Mouse (Mus musculus) layer of hippocampus, postnatal 36 days (tissue): Measurements from ENCODE around the gene Omt2a. TPM values are rescaled to one million over a fixed set of nuclear protein-coding genes. Genes with fewer than 3 reads are reported as not detected.
"Not testable (repeated sequence)": the region's sequence is repeated elsewhere in the genome, so short reads cannot be mapped to it uniquely, and the experiment has no call there.

Source experiments
- DNase-seq, 2 experiments: peaks; one replicate each; pipeline ENCODE4 v3.0.0; 2022
- total RNA-seq, 2 experiments: library from RNA; stranded (reverse); gene quantifications; 2 replicates each; pipeline ENCODE4 v1.2.3; 2021

Gene Omt2a
- total RNA-seq, result not detected

DNA sequence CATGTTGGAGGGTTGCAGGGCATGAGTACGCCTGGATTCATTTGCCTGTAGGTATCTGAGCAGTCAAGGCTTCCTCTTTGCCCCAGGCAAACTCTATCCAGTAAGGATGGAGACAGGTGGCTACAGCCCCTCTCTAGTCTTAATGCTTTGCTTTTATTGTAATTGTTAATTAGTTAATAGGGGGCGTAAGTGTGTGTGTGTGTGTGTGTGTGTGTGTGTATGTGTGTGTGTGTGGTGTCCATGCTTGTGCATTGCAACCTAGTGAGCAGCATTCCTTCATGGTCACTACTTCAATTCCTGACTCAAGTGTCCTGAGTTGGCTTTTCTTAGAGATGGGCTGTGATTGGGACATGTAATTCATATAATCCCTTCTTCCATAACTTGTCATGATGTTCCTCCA is at the start of gene Omt2a:
Omt2a (minus strand) TSS at position 101 of the 400 bp plus-strand sequence.
- DNase-seq, result no peak

DNA sequence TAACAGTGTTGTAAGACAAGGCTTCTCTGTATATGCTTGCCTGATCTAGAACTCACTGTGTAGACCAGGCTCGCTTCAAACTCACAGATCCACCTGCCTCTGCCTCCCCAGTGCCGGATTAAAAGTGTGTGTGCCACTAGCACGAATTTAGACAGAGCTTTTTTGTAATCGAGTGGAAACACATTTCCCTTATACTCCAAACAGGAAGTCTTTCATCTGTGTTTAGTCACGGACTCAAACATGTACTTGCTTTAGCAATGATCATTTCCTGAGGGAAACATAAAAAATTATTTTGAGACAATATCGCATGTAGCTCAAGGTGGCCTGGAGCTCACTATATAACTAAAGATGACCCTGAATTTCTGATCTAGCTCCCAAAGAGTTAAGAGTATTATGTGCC is 48.8 kb upstream of the Omt2a start:
- DNase-seq, result no peak

DNA sequence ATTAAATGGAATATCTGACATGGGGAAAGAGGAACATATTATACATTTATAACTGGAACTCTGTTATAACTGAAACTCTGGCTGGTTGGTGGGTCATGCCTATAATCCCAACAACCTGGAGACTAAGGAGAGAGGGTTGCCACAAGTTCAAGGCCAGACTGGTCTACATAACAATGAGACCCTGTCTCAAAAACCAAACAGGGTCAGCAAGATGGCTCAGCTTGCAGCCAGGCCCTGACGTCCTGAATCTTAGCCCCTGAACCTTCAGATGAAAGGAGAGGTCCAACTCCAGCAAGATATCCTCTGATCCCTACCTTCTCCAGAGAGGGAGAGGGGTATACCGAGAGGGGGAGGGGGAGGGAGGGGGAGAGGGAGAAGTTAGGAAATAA is 45.9 kb upstream of the Omt2a start:
- no peak for DNase-seq

DNA sequence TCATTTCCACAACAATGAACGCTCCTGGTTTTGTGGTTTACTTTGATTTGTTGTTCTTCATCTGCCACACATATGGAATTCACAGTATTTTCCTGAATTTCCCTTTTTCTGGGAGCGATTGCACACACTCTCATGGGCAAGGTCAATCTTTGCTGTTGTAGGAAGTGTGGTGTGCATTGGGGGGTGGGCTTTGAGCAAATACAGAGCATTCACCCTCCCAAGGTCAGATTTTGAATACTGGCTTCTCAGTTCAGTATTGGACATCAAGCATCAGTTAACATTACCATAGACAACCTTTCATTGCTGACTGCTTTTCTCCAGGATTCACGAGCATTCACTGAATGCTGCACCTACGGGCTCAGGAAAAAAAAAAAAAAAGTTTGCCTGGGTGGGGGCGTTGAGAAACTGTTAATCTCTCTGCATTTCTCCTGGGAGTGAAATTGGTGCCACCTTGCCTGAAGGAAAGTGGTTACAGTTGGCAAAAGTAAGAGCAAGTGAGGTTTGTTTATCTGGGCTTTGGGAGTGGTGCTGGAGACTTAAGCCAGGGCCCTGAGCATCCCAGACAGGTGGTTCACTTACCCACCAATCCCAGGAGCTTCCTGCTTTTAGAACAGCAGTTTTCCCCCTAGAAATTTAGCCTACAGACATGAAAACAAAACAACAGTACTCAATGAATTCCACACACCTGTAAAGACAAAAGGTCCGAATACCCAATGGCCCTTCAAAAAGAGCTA is 45.3 kb upstream of the Omt2a start:
- DNase-seq, result no peak

DNA sequence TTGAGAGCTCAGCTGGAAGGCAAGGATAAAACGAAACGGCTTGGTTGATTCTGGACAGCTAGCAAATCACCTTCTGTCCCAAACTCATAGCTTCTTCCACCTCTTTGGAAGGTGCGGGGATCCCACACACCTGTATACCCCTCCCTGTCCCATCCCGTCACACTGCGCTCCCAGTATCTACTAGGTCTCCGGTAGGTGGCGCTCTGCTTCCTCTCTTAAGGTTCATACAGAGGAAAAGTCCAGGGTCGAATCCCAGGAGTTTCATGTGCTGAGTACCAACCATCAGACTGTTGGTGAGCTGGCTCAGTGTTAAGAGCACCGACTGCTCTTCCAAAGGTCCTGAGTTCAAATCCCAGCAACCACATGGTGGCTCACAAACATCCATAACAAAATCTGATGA is 43.5 kb upstream of the Omt2a start:
- peak; percentile 10 to 24 for DNase-seq

DNA sequence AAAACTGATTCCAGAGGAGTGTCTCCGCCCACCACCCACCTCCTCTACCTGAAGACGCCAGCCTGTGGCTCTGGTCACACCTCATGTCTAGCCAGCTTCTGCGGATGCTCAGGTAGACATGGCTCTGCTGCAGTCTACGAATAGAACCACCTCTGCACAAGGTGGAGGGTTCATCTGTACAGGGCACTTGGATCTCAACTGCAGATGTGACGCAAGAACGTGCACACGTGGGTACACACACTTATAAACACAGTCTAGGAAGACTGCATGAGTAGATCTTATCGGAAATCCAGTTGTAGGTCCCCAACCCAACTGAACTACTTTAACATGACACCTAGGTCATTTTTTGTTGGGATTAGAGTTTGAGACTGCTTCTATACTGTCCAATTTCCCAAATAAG is 41.0 kb upstream of the Omt2a start, which contains the start of gene Gsta2:
Gsta2 (minus strand) TSS at position 178 of the 400 bp plus-strand sequence.
- no peak for DNase-seq

DNA sequence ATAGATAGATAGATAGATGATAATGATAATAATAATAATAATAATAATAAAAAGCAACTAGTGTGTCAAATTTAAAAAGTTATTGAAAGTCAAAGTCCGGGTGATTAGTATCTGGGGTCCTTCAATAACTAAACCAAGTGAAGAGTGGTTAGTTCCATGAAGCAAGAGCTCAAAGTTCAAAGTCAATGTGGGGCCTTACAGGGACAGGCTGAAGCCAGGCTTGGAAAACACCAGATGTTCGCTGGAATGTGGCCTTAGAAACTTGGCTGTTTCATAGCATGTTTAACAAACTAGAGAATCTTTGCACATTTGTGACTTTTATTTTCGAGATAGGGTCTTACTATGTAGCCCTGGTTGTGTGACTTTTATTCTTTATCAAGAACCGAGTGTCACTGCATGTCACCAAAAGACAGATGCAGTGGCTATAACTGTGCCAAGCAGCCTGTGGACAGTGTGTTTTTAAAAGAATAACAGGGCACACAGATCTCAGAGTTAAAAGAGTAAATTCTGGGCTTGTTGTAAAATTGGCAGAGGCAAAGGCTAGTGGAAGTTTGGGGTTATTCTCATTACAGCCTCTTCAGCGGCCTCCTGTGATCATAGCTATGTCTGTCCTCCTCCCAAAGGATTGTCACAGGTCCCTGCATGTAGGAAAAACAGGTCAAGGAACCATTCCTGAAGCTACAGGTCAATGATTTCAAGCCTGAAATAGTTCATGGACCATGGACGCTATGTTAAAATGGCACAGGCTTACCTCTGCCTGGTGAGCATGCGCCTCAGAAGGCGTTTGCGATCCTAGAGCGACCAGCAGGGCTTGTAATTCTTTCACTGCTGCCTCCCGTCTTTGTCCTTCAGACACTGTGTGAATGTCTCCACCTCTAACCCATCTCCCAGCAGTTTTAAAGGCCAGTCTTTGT is 40.3 kb upstream of the Omt2a start:
- DNase-seq, result no peak

DNA sequence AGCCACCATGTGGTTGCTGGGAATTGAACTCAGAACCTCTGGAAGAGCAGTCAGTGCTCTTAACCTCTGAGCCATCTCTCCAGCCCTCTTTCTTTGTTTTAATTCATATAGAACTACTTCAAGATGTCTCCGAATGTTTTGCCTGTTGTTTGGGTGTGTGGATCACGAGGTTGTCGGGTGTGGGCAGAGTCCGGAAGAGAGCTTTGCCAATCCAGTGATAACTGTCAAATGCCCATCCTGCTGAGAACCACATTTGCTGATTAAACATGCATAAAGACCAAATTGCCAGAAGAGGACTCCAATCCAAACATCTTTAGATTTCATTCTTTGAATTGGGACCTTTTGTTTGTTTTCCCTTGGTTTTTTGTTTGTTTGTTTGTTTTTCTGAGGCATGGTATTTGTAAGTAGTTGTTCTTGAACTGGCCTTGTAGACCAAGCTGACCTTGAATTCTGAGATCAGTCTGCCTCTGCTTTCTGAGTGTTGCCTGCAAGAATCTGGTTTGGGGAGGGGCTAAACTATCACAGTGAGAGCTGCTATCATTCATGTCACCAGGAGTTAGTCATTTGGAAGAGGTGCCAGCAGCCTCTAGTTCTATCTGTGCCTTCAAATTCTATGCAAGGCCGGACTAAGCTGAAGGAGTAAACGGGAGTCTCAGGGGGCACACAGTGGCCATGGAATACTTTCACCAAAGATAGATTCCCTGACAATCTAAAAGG is 37.1 kb upstream of the Omt2a start:
- no peak for DNase-seq

DNA sequence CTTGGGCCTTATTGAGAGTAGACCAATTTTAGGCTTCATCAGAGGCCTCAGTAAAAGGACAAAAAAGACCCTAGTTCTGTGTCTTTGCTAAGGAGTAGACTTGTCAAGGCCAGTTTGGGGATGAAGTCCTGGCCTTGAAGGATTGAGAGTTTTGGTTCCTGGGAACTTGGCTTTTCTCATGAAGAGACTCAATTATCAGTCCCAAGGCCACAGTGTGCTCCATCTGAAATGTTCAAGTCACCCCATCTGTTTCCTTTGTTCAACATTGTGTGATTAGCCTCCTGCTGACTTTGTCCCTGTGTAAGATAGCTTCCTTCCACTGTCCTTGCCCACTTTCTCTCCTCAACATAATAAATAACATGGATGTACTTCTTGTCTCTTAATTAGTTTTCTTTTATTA is 35.4 kb upstream of the Omt2a start:
- DNase-seq, result not testable (repeated sequence)

DNA sequence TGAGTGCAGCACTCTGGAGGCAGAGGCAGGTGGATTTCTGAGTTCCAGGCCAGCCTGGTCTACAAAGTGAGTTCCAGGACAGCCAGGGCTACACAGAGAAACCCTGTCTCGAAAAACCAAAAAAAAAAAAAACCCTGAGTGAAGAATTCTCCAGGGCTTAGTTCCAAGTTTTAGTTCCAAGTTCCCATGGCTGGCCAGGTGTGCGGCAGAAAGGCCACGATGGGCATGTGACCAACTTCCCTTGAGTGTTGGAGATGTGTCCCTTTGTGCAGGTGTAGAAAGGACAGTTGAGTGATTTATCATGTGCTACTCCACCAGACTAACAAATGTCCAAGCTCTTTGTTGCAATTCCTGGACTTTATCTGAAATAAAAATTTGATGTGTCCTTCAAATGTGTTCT is 34.5 kb upstream of the Omt2a start:
- not testable (repeated sequence) for DNase-seq

DNA sequence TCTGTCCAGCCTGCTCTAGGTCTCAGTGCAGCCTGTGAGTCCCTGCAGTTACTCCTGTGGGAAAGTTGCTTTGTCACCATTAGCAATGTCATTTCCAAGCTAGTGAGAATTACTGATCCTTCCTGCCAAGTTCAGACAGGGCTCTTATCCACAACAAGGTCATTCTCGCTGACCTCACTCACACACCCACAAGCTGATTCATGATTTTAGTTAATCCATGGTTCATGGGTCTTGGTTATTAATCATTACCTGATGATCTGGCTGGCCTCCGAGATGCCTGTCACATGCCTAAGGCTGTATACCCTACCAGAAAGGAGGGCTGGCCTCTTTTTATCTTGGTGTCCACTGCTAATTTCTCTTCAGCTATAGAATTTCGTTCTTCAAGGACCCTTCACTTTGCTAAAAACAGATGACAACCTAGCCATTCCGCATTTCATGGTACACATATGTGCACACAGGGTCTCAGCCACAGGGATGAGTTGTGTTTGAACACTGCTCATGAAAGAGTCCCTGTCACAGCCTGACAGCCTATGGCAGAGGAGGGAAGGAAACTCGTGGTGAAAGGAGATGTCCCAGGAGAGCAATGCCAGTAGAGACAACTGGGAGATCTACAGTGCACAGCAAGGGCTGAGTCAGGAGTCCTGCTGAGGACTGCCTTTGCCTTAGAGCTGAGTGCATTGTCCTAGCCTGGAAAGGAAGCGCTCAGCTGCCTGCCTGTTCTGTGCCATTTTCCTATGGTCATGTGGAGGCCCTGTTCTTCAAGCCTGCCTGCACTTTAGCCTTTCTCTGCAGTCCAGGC is 33.8 kb upstream of the Omt2a start:
- not testable (repeated sequence) for DNase-seq

DNA sequence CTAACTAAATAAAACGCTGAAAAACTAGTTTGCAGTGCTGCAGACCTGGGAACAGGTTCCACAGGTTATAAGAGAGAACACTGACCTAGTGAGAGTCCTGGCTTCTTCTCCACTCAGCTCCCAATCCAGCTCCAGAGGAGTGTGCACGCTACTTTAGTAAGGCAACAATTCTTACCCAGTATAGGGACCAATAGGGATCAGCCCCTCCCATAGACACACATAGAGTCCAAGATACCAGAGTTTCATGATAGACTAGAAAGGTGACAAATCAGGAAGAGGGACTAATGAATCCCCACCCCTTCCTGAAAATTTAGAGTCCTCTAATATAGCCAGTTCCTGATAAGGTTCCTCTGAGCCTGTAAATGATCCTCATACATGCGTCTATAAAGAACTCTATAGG is 32.4 kb upstream of the Omt2a start:
- no peak for DNase-seq

DNA sequence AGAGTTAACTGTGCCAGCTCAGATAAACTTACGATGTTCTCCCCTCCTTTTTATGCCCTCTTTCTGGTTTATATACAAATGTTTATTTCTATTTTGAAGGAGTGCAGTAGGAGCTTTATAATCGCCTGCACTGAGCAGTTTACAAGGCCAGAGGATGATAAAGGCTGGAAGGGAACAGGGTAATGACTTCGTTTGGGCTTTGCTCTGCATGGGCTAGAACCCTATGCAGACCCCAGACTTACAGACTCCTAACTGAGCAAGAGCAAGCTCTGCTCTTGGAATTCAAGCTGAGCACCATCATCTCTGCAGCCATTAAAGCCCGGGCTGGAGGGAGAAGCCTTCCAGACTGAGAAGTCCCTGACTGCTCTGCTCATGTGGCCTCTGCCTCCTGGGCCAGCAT is 30.6 kb upstream of the Omt2a start:
- DNase-seq, result not testable (repeated sequence)

DNA sequence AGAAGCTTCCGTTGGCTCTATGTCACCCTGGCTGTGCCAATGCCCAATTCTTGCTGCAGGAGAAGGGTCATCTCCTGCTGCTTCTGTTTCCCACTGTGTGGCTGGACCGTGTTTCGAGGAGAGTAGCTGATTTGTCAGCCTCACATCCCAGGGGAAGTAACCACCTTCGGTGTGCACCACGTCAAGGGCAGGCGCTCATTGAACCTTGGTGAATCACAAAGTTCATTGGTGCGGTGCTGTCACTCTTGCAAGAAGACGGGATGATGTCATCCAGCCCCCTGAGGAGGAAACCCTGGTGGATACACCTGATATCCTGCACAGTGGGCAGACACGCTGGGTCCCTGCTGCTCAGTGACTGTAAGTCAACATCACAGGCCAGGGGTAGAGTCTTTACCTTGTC is 28.5 kb upstream of the Omt2a start:
- not testable (repeated sequence) for DNase-seq

DNA sequence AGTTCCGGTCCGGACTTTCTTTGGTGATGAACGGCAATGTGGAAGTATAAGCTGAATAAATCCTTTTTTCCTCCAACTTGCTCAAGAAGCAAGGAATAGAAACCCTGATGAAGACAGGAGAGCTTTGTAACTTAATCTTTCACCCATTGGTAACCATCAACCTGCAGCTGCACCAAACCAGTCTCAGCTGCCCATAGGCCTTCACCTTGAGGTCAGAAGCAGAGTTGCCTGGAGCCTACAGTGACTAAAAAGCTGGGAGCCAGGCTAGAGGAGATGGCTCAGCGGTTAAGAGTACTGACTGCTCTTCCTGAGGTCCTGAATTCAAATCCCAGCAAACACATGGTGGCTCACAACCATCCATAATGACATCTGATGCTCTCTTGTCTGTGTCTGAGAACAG is 27.9 kb upstream of the Omt2a start:
- DNase-seq, result not testable (repeated sequence)

DNA sequence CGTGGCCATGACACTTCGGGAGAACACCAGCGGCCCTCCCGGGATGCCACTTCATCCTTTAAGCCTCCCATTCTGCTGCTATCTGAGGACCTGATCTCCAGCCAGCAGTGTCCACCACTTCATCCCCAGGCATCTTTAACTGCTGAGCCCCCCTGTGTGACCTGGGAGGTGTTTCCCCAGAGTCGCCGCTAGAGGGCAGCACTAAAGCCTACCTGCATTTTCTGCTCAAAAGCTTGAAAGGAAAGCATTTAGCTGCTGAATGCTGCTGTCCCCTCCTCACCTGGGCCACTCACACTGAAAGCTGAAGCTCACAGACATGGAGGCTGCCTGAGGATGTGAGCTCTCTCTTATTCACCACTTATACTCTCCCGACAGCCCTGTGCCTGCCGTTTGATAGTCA is 25.7 kb upstream of the Omt2a start:
- peak; percentile 7 to 19 for DNase-seq

DNA sequence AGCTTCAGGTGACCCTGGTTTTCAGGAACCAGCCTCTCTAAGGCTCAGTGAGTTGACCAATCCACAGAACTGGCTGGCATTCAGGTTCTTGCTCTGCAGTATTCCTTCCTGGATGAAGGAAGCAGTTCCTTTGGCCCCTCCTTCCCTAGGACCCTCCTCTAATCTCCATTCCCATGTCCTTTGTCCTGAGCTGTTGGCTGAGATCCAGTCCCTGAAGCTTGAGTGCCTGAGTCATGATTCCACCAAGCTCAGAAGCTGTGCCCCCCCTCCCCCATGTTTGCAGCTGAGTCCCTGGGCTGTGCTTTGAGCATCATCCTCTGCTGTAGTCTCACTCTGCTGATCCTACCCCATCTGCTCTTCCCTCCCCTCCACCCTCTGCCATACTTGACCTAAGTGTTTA is 22.5 kb upstream of the Omt2a start:
- not testable (repeated sequence) for DNase-seq

DNA sequence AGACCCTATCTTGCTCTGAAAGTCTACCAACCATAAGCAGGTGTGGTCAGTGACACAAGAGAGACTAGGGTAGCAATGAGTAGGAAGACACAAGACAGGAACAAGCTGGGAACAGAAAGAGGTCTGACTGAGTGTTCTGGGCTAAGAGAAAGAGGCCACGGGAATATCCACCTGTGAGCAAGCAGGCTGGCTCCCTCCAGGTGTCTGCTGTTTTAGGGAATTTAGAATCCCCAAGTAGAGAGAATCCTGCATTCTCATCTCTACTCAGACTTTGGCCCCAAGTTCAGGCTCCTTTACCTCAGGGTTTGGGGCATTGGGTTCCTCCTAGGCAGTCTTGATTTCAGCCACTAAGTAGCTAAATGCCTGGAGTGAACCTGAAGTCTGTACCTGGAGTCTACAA is 12.7 kb upstream of the Omt2a start, which contains the start of gene Omt2b:
Omt2b (plus strand) TSS at position 301 of the 400 bp plus-strand sequence.
- not testable (repeated sequence) for DNase-seq

DNA sequence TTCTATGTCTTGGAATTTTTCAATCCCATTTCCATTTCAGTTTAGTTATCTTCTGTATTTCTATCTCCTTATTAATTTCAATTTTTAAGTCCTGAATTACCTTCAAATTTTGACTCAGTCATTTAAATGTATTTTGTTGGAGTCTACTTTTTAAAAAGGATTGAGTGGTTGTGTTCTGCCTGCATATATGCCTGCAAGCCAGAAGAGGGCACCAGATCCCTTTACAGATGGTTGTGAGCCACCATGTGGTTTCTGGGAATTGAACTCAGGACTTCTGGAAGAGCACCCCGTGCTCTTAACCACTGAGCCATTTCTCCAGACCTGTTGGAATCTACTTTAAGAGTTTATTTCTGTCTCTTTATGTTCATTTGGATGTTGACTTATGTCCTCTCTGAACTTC is 4.9 kb upstream of the Omt2a start:
- no peak for DNase-seq

DNA sequence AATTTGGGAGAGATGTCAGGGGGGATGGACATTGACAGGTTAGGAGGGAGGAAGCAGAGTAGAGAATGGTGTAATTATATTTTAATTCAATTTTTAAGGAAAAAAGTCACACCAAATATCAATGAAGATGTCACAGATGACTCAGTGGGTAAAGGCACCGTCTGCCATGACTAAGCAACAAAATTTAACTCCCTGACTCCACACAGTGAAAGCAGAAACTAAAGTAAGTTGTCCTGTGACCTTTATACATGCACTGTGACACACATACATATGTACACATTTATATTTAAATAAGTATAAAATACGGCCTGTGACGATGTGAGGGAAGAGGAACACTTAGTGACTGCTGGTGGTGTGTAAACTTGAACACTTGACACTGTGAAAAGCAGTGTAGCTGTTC is 6.5 kb downstream of the Omt2a start:
- DNase-seq, result not testable (repeated sequence)

DNA sequence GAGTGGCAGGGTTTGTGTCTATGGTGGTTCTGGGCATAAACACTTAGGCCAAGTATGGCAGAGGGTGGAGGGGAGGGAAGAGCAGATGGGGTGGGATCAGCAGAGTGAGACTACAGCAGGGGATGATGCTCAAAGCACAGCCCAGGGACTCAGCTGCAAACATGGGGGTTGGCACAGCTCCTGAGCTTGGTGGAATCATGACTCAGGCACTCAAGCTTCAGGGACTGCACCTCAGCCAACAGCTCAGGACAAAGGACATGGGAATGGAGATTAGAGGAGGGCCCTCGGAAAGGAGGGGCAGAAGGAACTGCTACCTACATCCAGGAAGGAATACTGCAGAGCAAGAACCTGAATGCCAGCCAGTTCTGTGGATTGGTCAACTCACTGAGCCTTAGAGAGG is 15.5 kb downstream of the Omt2a start:
- DNase-seq, result not testable (repeated sequence)

DNA sequence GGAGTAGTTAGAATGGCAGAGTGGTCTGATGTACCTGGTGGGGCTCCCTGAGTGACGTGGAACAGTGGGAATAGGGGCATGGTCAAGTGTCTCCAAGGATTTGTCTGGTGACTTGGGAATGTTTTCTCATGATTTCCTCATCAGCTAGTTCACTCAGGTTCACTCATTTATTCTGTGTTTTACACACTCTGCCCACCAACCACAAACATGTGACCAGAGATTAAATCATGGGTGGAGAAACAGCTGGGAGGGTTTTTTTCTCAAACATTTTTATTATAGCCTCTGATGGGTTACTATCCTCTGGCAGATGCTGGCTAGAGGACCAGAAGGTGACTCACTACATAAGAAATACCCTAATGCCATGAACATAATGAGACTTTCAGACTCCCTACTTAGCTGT is 16.4 kb downstream of the Omt2a start:
- no peak for DNase-seq
